Mouse (Mus musculus): ENCODE data around the gene Itgav. TPM values are rescaled to one million over a fixed set of nuclear protein-coding genes. Genes with fewer than 3 reads are reported as not detected.

The Itgav gene
- 10 to 100 TPM; 63.7 to 76.4 TPM for total RNA-seq (2021)
- long read RNA-seq, experiment 1, full-length matches to known transcripts, result 8 of 37 reads
- long read RNA-seq, experiment 1, partial matches to known transcripts, result 5 of 37 reads
- long read RNA-seq, experiment 1, other reads (novel, unspliced or antisense), result 24 of 37 reads
- long read RNA-seq, experiment 2, full-length matches to known transcripts, result 8 of 39 reads
- long read RNA-seq, experiment 2, partial matches to known transcripts, result 5 of 39 reads
- long read RNA-seq, experiment 2, other reads (novel, unspliced or antisense), result 26 of 39 reads

- DNase-seq, result peak; percentile 92
Measured at GRCm38 (mm10) chr2:83723921-83724826, at the start of gene Itgav. Gene Itgav (plus strand): TSS chr2:83724397.

- no peak for DNase-seq
Measured at GRCm38 (mm10) chr2:83674421-83674820, 49.8 kb upstream of the Itgav start.

GRCm38 (mm10) chr2:83674896-83675295, 49.3 kb upstream of the Itgav start:
- no peak for DNase-seq

- no peak for DNase-seq
Measured at GRCm38 (mm10) chr2:83675681-83676080, 48.5 kb upstream of the Itgav start.

- DNase-seq, result no peak
Measured at GRCm38 (mm10) chr2:83676226-83676870, 47.8 kb upstream of the Itgav start.

- no peak for DNase-seq
Measured at GRCm38 (mm10) chr2:83681332-83681731, 42.9 kb upstream of the Itgav start.

- no peak for DNase-seq
Measured at GRCm38 (mm10) chr2:83681785-83682184, 42.4 kb upstream of the Itgav start.

- DNase-seq, result no peak
Measured at GRCm38 (mm10) chr2:83682282-83682681, 41.9 kb upstream of the Itgav start.

GRCm38 (mm10) chr2:83683731-83684519, 40.3 kb upstream of the Itgav start:
- DNase-seq, result no peak

GRCm38 (mm10) chr2:83684691-83685090, 39.5 kb upstream of the Itgav start:
- no peak for DNase-seq

- no peak for DNase-seq
Measured at GRCm38 (mm10) chr2:83690372-83690771, 33.8 kb upstream of the Itgav start.

- no peak for DNase-seq
Measured at GRCm38 (mm10) chr2:83692651-83693545, 31.3 kb upstream of the Itgav start.

GRCm38 (mm10) chr2:83694061-83694460, 30.1 kb upstream of the Itgav start:
- no peak for DNase-seq

- no peak for DNase-seq
Measured at GRCm38 (mm10) chr2:83695345-83696247, 28.6 kb upstream of the Itgav start.

- DNase-seq, result no peak
Measured at GRCm38 (mm10) chr2:83698484-83698883, 25.7 kb upstream of the Itgav start.

- DNase-seq, result no peak
Measured at GRCm38 (mm10) chr2:83699324-83699723, 24.9 kb upstream of the Itgav start.

- DNase-seq, result no peak
Measured at GRCm38 (mm10) chr2:83700667-83701066, 23.5 kb upstream of the Itgav start.

- DNase-seq, result no peak
Measured at GRCm38 (mm10) chr2:83702411-83702810, 21.8 kb upstream of the Itgav start.

GRCm38 (mm10) chr2:83705580-83706158, 18.5 kb upstream of the Itgav start:
- no peak for DNase-seq

Data from gastrocnemius, postnatal 10 days (tissue).